Comparison of ENCODE assay signal across 23 mouse cellular contexts in the genomic region with DNA sequence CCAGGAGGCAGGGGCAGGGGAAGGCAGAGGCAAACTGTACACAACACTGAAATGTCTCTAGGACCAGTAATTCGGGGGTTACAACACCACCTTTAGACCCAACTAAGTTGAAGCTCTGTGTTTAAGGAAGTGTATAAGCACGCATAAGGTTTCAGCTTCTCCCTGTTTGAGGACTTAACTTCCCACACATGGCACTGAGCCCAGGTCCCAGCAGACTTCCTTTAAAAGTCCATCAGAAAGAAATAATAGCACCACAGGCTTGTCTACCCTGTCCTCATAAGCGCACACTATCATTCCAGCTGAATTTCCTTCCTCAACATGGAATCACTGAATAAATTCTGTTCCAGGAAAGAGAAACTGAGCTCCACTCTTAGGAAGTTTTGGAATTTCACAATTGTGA.
DNase-seq lines count a peak whose midpoint lies in the region; ATAC-seq and TF ChIP-seq lines count a peak whose summit lies in the region.
"Had no signal": no experiment of that assay in that cellular context is flagged by ENCODE, and none has a peak within 500 bp of the region (broad histone marks: within the 10 kb centered on the region; RNA-seq: fewer than 3 reads in every experiment).

No protein-coding gene starts in this region.

- H3K4me1 ChIP-seq in embryonic facial prominence, embryonic 14.5 days (ENCODE audit: control insufficient read depth, insufficient read depth, low read length): no peaks in the 10 kb centered on the region
- peaks cover 4% of the 10 kb centered on the region; the same call in 1 of the 2 replicates for H3K4me1 ChIP-seq in embryonic facial prominence, embryonic 10.5 days
- H3K4me1 ChIP-seq in kidney, embryonic 15.5 days: peaks cover 3% of the 10 kb centered on the region; the same call in 1 of the 2 replicates
- H3K4me1 ChIP-seq in lung, embryonic 14.5 days (ENCODE audit: insufficient read depth): no peaks in the 10 kb centered on the region
- H3K4me1 ChIP-seq: embryonic facial prominence, embryonic 15.5 days; heart, embryonic 15.5 days had no signal

- peak; percentile 24 for DNase-seq in embryonic facial prominence, embryonic 14.5 days (ENCODE audit: low spot score)
- no peak for DNase-seq in embryonic facial prominence, embryonic 10.5 days (ENCODE audit: low spot score)
- DNase-seq in kidney, postnatal 10 days: peak; percentile 51
- DNase-seq in lung, embryonic 14.5 days: peak; percentile 35
- DNase-seq in lung, adult 18-20 months: no peak
- peak; percentile 5 for DNase-seq in right cerebral cortex, postnatal 14 days
- no peak for DNase-seq in right cerebral cortex, postnatal 4 days
- DNase-seq: adrenal gland, postnatal 25 days; cerebellum, adult 18-20 months; cerebellum, postnatal 10 days; forebrain, postnatal 0 days; liver; midbrain, embryonic 14.5 days; thymus, postnatal 4 days had no signal

- no peak for ATAC-seq in embryonic facial prominence, embryonic 14.5 days (ENCODE audit: low read depth)
- no peak for ATAC-seq in kidney, embryonic 15.5 days (replicated peaks; ENCODE audit: low FRiP score)
- no peak for ATAC-seq in lung, embryonic 14.5 days (ENCODE audit: insufficient read depth)
- ATAC-seq: forebrain, postnatal 0 days; intestine, postnatal 0 days had no signal

- H3K27ac ChIP-seq in embryonic facial prominence, embryonic 14.5 days (replicated peaks; ENCODE audit: low read depth, low read length): no peak overlapping the region
- no peak overlapping the region for H3K27ac ChIP-seq in embryonic facial prominence, embryonic 10.5 days (replicated peaks)
- no peak overlapping the region for H3K27ac ChIP-seq in kidney, embryonic 15.5 days
- no peak overlapping the region for H3K27ac ChIP-seq in lung, embryonic 14.5 days (ENCODE audit: low read depth)
- H3K27ac ChIP-seq: embryonic facial prominence, embryonic 15.5 days; forebrain, embryonic 12.5 days; heart, embryonic 15.5 days; hindbrain, embryonic 14.5 days; layer of hippocampus, adult 2 months; liver, embryonic 14.5 days had no signal

- no peaks in the 10 kb centered on the region for H3K36me3 ChIP-seq in embryonic facial prominence, embryonic 14.5 days (ENCODE audit: control insufficient read depth, insufficient read depth, low read length)
- H3K36me3 ChIP-seq in embryonic facial prominence, embryonic 10.5 days (replicated peaks): no peaks in the 10 kb centered on the region
- H3K36me3 ChIP-seq in kidney, embryonic 15.5 days: no peaks in the 10 kb centered on the region
- no peaks in the 10 kb centered on the region for H3K36me3 ChIP-seq in lung, embryonic 14.5 days (ENCODE audit: insufficient read depth)
- H3K36me3 ChIP-seq: embryonic facial prominence, embryonic 15.5 days; forebrain, embryonic 12.5 days; G1E; heart, embryonic 15.5 days had no signal

- no peak for TF ChIP-seq CTCF in lung, embryonic 14.5 days (IDR thresholded peaks at IDR 0.05; ENCODE audit: low read depth)

- no peak overlapping the region for H3K4me3 ChIP-seq in embryonic facial prominence, embryonic 14.5 days (ENCODE audit: low read depth, low read length)
- no peak overlapping the region for H3K4me3 ChIP-seq in embryonic facial prominence, embryonic 10.5 days
- H3K4me3 ChIP-seq in kidney, embryonic 15.5 days (replicated peaks): no peak overlapping the region
- no peak overlapping the region for H3K4me3 ChIP-seq in lung, embryonic 14.5 days (ENCODE audit: low read depth, low read length)
- H3K4me3 ChIP-seq: embryonic facial prominence, embryonic 15.5 days; forebrain, embryonic 12.5 days; heart, embryonic 15.5 days; layer of hippocampus, adult 2 months had no signal

- no peak overlapping the region for H3K9ac ChIP-seq in embryonic facial prominence, embryonic 14.5 days (ENCODE audit: low read depth, low read length)
- H3K9ac ChIP-seq in kidney, embryonic 15.5 days: no peak overlapping the region
- no peak overlapping the region for H3K9ac ChIP-seq in lung, embryonic 14.5 days
- H3K9ac ChIP-seq: embryonic facial prominence, embryonic 15.5 days; forebrain, embryonic 12.5 days; forebrain, postnatal 0 days; heart, embryonic 15.5 days; hindbrain, embryonic 14.5 days; liver, embryonic 14.5 days had no signal

- no peaks in the 10 kb centered on the region for H3K9me3 ChIP-seq in embryonic facial prominence, embryonic 14.5 days (ENCODE audit: control insufficient read depth, low read length)
- no peaks in the 10 kb centered on the region for H3K9me3 ChIP-seq in embryonic facial prominence, embryonic 10.5 days
- H3K9me3 ChIP-seq in kidney, embryonic 15.5 days (replicated peaks): no peaks in the 10 kb centered on the region
- H3K9me3 ChIP-seq in lung, embryonic 14.5 days (ENCODE audit: low read depth, low read length): no peaks in the 10 kb centered on the region
- H3K9me3 ChIP-seq: embryonic facial prominence, embryonic 15.5 days; forebrain, embryonic 12.5 days; G1E; heart, embryonic 15.5 days had no signal

- no peak overlapping the region for H3K4me2 ChIP-seq in embryonic facial prominence, embryonic 14.5 days (ENCODE audit: low read depth, low read length)
- no peak overlapping the region for H3K4me2 ChIP-seq in kidney, embryonic 15.5 days
- no peak overlapping the region for H3K4me2 ChIP-seq in lung, embryonic 14.5 days
- H3K4me2 ChIP-seq: embryonic facial prominence, embryonic 15.5 days; forebrain, embryonic 12.5 days; heart, embryonic 15.5 days; hindbrain, embryonic 14.5 days had no signal

- no peaks in the 10 kb centered on the region for H3K27me3 ChIP-seq in embryonic facial prominence, embryonic 14.5 days (replicated peaks; ENCODE audit: control insufficient read depth, insufficient read depth, low read length)
- H3K27me3 ChIP-seq in embryonic facial prominence, embryonic 10.5 days (replicated peaks; ENCODE audit: low read depth, poor library complexity, severe bottlenecking): no peaks in the 10 kb centered on the region
- no peaks in the 10 kb centered on the region for H3K27me3 ChIP-seq in kidney, embryonic 15.5 days
- H3K27me3 ChIP-seq in lung, embryonic 14.5 days (ENCODE audit: insufficient read depth, low read length): no peaks in the 10 kb centered on the region
- H3K27me3 ChIP-seq: embryonic facial prominence, embryonic 15.5 days; forebrain, embryonic 12.5 days; heart, embryonic 15.5 days had no signal

- WGBS in embryonic facial prominence, embryonic 14.5 days: 68% methylated on average over 3 of the region's 3 CpGs
- WGBS in embryonic facial prominence, embryonic 10.5 days: 90% methylated on average over 3 of the region's 3 CpGs
- WGBS in kidney, embryonic 15.5 days: 56% methylated on average over 3 of the region's 3 CpGs
- WGBS in lung, embryonic 14.5 days: 54% methylated on average over 3 of the region's 3 CpGs

Comparison
In these comparisons a context has a peak if more than half of its experiments do, and no peak if none do; other contexts are left out.
1. DNase-seq: peak in embryonic facial prominence, embryonic 14.5 days (single experiment), kidney, postnatal 10 days (single experiment), lung, embryonic 14.5 days (single experiment) and right cerebral cortex, postnatal 14 days (single experiment); none in embryonic facial prominence, embryonic 10.5 days (single experiment), lung, adult 18-20 months (0 of 2) and right cerebral cortex, postnatal 4 days (single experiment).